Mouse (Mus musculus) left cerebral cortex, adult 9 months (tissue): ENCODE data around the gene Gm43552.
"Not testable (repeated sequence)": the region's sequence is repeated elsewhere in the genome, so short reads cannot be mapped to it uniquely, and the experiment has no call there.

Experiments used
- DNase-seq, 2 experiments: peaks; one replicate each; pipeline ENCODE4 v3.0.0; 2022; ENCODE audit warnings: low spot score in 2 of 2

The Gm43552 gene

GRCm38 (mm10) chr5:65492716-65493531 lies at the start of gene Gm43552:
Gm43552 (minus strand) TSS chr5:65492833.
- DNase-seq, result peak; percentile 92 to 97

GRCm38 (mm10) chr5:65541889-65542288 lies 49.3 kb upstream of the Gm43552 start:
- no peak for DNase-seq

- DNase-seq, result no peak
Measured at GRCm38 (mm10) chr5:65539786-65540185, 47.2 kb upstream of the Gm43552 start.

- no peak for DNase-seq
Measured at GRCm38 (mm10) chr5:65538829-65539228, 46.2 kb upstream of the Gm43552 start.

- DNase-seq, result no peak
Measured at GRCm38 (mm10) chr5:65538121-65538520, 45.5 kb upstream of the Gm43552 start.

- peak in 1 of 2 experiments; percentile 21 for DNase-seq
Measured at GRCm38 (mm10) chr5:65537420-65538071, 44.9 kb upstream of the Gm43552 start.

GRCm38 (mm10) chr5:65536751-65537419 lies 44.3 kb upstream of the Gm43552 start, which contains the start of the genes Smim14 and Ube2k:
Smim14 (minus strand) TSS chr5:65537184.
Ube2k (plus strand) TSS chr5:65537233.
- DNase-seq, result peak; percentile 84 to 91

- not testable (repeated sequence) for DNase-seq
Measured at GRCm38 (mm10) chr5:65536068-65536465, 43.4 kb upstream of the Gm43552 start.

- DNase-seq, result peak; percentile 31 to 34
Measured at GRCm38 (mm10) chr5:65535457-65536067, 42.9 kb upstream of the Gm43552 start.

GRCm38 (mm10) chr5:65534496-65534895 lies 41.9 kb upstream of the Gm43552 start:
- DNase-seq, result no peak

GRCm38 (mm10) chr5:65531283-65531682 lies 38.6 kb upstream of the Gm43552 start:
- no peak for DNase-seq

GRCm38 (mm10) chr5:65525674-65526443 lies 33.2 kb upstream of the Gm43552 start:
- no peak for DNase-seq

- no peak for DNase-seq
Measured at GRCm38 (mm10) chr5:65524831-65525230, 32.2 kb upstream of the Gm43552 start.

- no peak for DNase-seq
Measured at GRCm38 (mm10) chr5:65521803-65522202, 29.2 kb upstream of the Gm43552 start.

- no peak for DNase-seq
Measured at GRCm38 (mm10) chr5:65514635-65515278, 22.1 kb upstream of the Gm43552 start.

- no peak for DNase-seq
Measured at GRCm38 (mm10) chr5:65513506-65513905, 20.9 kb upstream of the Gm43552 start.

GRCm38 (mm10) chr5:65508395-65508794 lies 15.8 kb upstream of the Gm43552 start:
- no peak for DNase-seq

GRCm38 (mm10) chr5:65505786-65506185 lies 13.2 kb upstream of the Gm43552 start:
- DNase-seq, result no peak

GRCm38 (mm10) chr5:65501407-65501806 lies 8.8 kb upstream of the Gm43552 start:
- DNase-seq, result no peak

GRCm38 (mm10) chr5:65500231-65500630 lies 7.6 kb upstream of the Gm43552 start:
- no peak for DNase-seq
